ENCODE assay signal across 13 mouse cellular contexts in the genomic region with DNA sequence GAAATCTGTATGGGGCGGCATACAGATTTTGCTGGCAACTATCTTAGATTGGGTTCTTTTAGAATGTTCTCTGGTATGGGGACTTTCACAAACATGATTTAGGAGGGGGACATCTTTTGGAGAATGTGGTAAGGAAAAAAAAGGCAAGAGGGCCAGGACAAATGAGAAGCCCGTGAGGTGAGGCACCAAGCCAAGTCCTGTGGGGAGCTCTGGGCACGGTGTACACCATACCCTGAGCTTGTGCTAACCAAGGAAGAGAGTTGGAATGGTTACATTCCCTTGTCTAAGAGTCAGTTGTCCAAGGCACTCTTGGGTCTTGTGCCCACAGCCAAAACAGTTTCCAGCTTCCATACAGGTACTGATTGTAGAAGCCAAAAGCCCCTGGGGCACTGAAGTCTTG.
"Had no signal": no experiment of that assay in that cellular context is flagged by ENCODE, and none has a peak within 500 bp of the region (broad histone marks: within the 10 kb centered on the region; RNA-seq: fewer than 3 reads in every experiment).

No protein-coding gene starts in this region.

- DNase-seq: cerebellum, adult 9-10 months; cerebellum, adult 9-11 months; cerebellum, postnatal 36 days; embryo, embryonic 11 days; forebrain, postnatal 0 days; gastrocnemius, adult 2 months; gastrocnemius, postnatal 10 days; gastrocnemius, postnatal 14 days; gastrocnemius, postnatal 25 days; gastrocnemius, postnatal 36 days; heart, adult 11 months; heart, adult 18-20 months; heart, adult 2 months had no signal
